Mouse (Mus musculus): Measurements from ENCODE around the gene Pde11a.

- no peak for TF ChIP-seq CTCF (IDR thresholded peaks at IDR 0.05; ENCODE audit: control insufficient read depth, insufficient read depth, low read length)
- TF ChIP-seq POLR2A (IDR thresholded peaks at IDR 0.05; ENCODE audit: borderline replicate concordance, control insufficient read depth, low read depth, low read length), result no peak
Measured at GRCm38 (mm10) chr2:75987739-75988138, 350.8 kb downstream of the Pde11a start.

Measured in bone marrow, adult 2 months (tissue).